8 mouse cellular contexts compared by ENCODE assay signal in the genomic region with DNA sequence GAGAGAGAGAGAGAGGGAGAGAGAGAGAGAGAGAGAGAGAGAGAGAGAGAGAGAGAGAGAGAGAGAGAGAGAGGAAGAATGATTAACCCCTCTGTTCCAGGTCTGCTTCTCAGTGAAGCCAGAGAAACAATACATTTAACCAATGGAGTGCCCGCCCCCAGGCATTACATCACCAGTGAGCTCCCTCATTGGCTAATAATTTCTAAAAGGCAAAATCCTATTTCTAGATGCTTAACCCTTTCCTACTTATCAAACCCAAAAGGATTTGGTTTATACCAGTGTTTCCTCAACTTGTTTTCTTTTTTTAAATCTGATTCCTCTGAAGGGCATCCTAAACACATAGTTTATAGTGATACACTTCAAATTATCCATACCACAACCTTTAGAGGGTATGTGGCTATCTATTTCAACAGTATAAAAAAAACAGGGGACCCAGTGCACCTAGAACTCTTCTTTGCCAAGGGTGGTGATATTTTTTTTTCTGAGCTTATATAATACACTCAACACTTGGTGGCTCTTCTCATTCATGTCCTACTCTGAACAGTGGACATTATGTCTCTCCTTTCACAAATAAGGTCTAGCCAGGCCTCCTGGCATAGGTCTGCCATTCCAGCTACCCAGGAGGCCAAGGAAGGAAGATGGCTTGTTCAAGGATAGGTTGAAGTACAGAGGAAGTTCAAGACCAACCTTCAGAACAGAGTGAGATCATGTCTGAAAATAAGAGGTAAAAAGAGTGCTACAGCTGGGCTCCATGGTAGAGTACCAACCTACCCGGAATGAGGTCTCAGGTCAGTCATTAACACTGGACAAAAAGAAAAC. TPM values are rescaled to one million over a fixed set of nuclear protein-coding genes. Genes with fewer than 3 reads are reported as not detected.
A peak's percentile ranks its signal among the peaks of the same experiment; 100 is the strongest.
DNase-seq lines count a peak whose midpoint lies in the region; ATAC-seq and TF ChIP-seq lines count a peak whose summit lies in the region.
"Had no signal": no experiment of that assay in that cellular context is flagged by ENCODE, and none has a peak within 500 bp of the region (broad histone marks: within the 10 kb centered on the region; RNA-seq: fewer than 3 reads in every experiment).

No protein-coding gene starts in this region.

- peak overlapping the region; percentile 71 for H3K4me2 ChIP-seq in forebrain, postnatal 0 days (ENCODE audit: low read depth)
- peak overlapping the region; percentile 52 for H3K4me2 ChIP-seq in limb, embryonic 13.5 days (replicated peaks)

- no peaks in the 10 kb centered on the region for H3K9me3 ChIP-seq in forebrain, postnatal 0 days (ENCODE audit: low read length)
- no peaks in the 10 kb centered on the region for H3K9me3 ChIP-seq in limb, embryonic 13.5 days

- TF ChIP-seq CTCF in forebrain, postnatal 0 days (IDR thresholded peaks at IDR 0.05; ENCODE audit: low read depth) = no peak
- no peak for TF ChIP-seq CTCF in gastrocnemius, adult 2 months (IDR thresholded peaks at IDR 0.05)

- peak overlapping the region; percentile 49 for H3K4me3 ChIP-seq in forebrain, postnatal 0 days (ENCODE audit: low read depth, low read length)
- H3K4me3 ChIP-seq in limb, embryonic 13.5 days = peak overlapping the region; percentile 20; the same call in 1 of the 2 replicates
- no peak overlapping the region for H3K4me3 ChIP-seq in gastrocnemius, adult 2 months

- peaks cover 19% of the 10 kb centered on the region for H3K4me1 ChIP-seq in forebrain, postnatal 0 days (ENCODE audit: insufficient read depth)
- H3K4me1 ChIP-seq in limb, embryonic 13.5 days = peaks cover 7% of the 10 kb centered on the region

- H3K36me3 ChIP-seq in forebrain, postnatal 0 days (ENCODE audit: insufficient read depth) = no peaks in the 10 kb centered on the region
- H3K36me3 ChIP-seq in limb, embryonic 13.5 days = no peaks in the 10 kb centered on the region

- ATAC-seq in forebrain, postnatal 0 days = peak; percentile 96
- peak; percentile 83 for ATAC-seq in limb, embryonic 13.5 days (ENCODE audit: low FRiP score, low read depth)

- no peaks in the 10 kb centered on the region for H3K27me3 ChIP-seq in forebrain, postnatal 0 days (ENCODE audit: insufficient read depth, low read length)
- H3K27me3 ChIP-seq in limb, embryonic 13.5 days = no peaks in the 10 kb centered on the region

- H3K9ac ChIP-seq in forebrain, postnatal 0 days = peak overlapping the region; percentile 81
- H3K9ac ChIP-seq in limb, embryonic 13.5 days = no peak overlapping the region

- DNase-seq in right cerebral cortex, postnatal 14 days = peak; percentile 47
- no peak for DNase-seq in right cerebral cortex, adult 18-20 months
- DNase-seq in forebrain, postnatal 0 days = no peak
- no peak for DNase-seq in natural killer cell, adult 2 months (ENCODE audit: low spot score in 2 of 2)
- no peak for DNase-seq in gastrocnemius, adult 2 months
- no peak for DNase-seq in spleen, postnatal 14 days (ENCODE audit: low spot score in 2 of 2)

- 46% methylated on average over 2 of the region's 2 CpGs for WGBS in forebrain, postnatal 0 days
- 41% methylated on average over 2 of the region's 2 CpGs for WGBS in limb, embryonic 13.5 days

- H3K27ac ChIP-seq in forebrain, postnatal 0 days (ENCODE audit: low read depth, low read length) = peak overlapping the region; percentile 93
- no peak overlapping the region for H3K27ac ChIP-seq in limb, embryonic 13.5 days
- no peak overlapping the region for H3K27ac ChIP-seq in gastrocnemius, adult 2 months

- intact Hi-C loops in gastrocnemius, adult 2 months (cut with DNase I) = no loop called here

RNA-seq across cellular contexts. Expression of a gene that starts 6.4 kb away (rescaled TPM):
- 31.4 and 47.6 TPM in 2 replicates for total RNA-seq in forebrain, postnatal 0 days (2014; rRNA removed)
- polyA plus RNA-seq in forebrain, postnatal 0 days (2015; fragmentation: Nextera tagmentation; extraction: Ambion mirVana) = 11.2 and 16.4 TPM in 2 replicates
- polyA plus RNA-seq in limb, embryonic 13.5 days (2015; fragmentation: Nextera tagmentation; extraction: Ambion mirVana) = 2.9 and 3.1 TPM in 2 replicates
- under 1 TPM; 0.28 TPM for total RNA-seq in gastrocnemius, adult 2 months (2021)
- total RNA-seq: neutrophil, adult 5-6 weeks had no signal

Comparison
In these comparisons a context has a peak if more than half of its experiments do, and no peak if none do; other contexts are left out.
1. RNA of a gene that starts 6.4 kb away (total RNA-seq): 31.4 to 47.6 TPM in forebrain, postnatal 0 days; 0.28 TPM in gastrocnemius, adult 2 months; every median in the first group is over 10 times any median in the second.